In the genomic region with DNA sequence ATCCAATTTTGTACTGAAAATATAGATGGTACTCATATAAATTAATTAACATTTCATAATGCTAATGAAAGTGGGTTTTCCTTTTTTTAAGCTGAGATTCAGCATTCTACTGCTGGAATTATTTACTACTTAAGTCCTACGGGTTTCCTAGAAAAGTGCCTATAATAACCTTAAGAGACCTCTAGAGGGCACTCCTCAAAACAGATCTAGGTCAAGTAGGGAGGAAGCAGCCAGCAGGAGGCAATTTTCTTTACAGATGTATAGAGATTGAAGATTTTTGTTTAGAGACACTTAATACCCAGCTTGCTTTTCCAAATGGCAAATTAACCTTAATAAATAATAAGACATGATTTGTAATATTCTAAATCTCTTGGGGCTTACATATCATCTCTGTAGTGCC, we compare ENCODE assay signal across 10 mouse cellular contexts.
A peak's percentile ranks its signal among the peaks of the same experiment; 100 is the strongest.
DNase-seq lines count a peak whose midpoint lies in the region; ATAC-seq and TF ChIP-seq lines count a peak whose summit lies in the region.
"Had no signal": no experiment of that assay in that cellular context is flagged by ENCODE, and none has a peak within 500 bp of the region (broad histone marks: within the 10 kb centered on the region; RNA-seq: fewer than 3 reads in every experiment).

No protein-coding gene starts in this region.

- no peaks in the 10 kb centered on the region for H3K9me3 ChIP-seq in forebrain, embryonic 15.5 days
- no peaks in the 10 kb centered on the region for H3K9me3 ChIP-seq in forebrain, embryonic 13.5 days (replicated peaks)
- no peaks in the 10 kb centered on the region for H3K9me3 ChIP-seq in lung, postnatal 0 days (ENCODE audit: low read length)
- H3K9me3 ChIP-seq: hindbrain, embryonic 15.5 days; liver, embryonic 15.5 days had no signal

- TF ChIP-seq CTCF in lung, postnatal 0 days (IDR thresholded peaks at IDR 0.05): peak; percentile 54
- peak; percentile 41; the same call in 1 of the 2 replicates for TF ChIP-seq CTCF in brain, embryonic 14.5 days (IDR thresholded peaks at IDR 0.05; ENCODE audit: borderline replicate concordance, extremely low read depth, insufficient read depth, insufficient read length)

- 14% methylated on average over 1 of the region's 1 CpGs for WGBS in forebrain, embryonic 15.5 days
- 19% methylated on average over 1 of the region's 1 CpGs for WGBS in forebrain, embryonic 13.5 days
- WGBS in lung, postnatal 0 days: 17% methylated on average over 1 of the region's 1 CpGs

- no peak overlapping the region for H3K27ac ChIP-seq in forebrain, embryonic 15.5 days (replicated peaks)
- no peak overlapping the region for H3K27ac ChIP-seq in forebrain, embryonic 13.5 days
- H3K27ac ChIP-seq in lung, postnatal 0 days (ENCODE audit: low read length): no peak overlapping the region
- H3K27ac ChIP-seq: hindbrain, embryonic 15.5 days; liver, embryonic 15.5 days had no signal

- H3K36me3 ChIP-seq in forebrain, embryonic 15.5 days: no peaks in the 10 kb centered on the region
- H3K36me3 ChIP-seq in forebrain, embryonic 13.5 days (ENCODE audit: poor library complexity, severe bottlenecking): no peaks in the 10 kb centered on the region
- H3K36me3 ChIP-seq in lung, postnatal 0 days (ENCODE audit: insufficient read depth, low read length): no peaks in the 10 kb centered on the region
- H3K36me3 ChIP-seq: hindbrain, embryonic 15.5 days; liver, embryonic 15.5 days had no signal

- H3K4me3 ChIP-seq in forebrain, embryonic 15.5 days: no peak overlapping the region
- H3K4me3 ChIP-seq in forebrain, embryonic 13.5 days: no peak overlapping the region
- H3K4me3 ChIP-seq in lung, postnatal 0 days (ENCODE audit: low read depth, low read length): no peak overlapping the region
- H3K4me3 ChIP-seq: hindbrain, embryonic 15.5 days; liver, embryonic 15.5 days had no signal

- TF ChIP-seq EP300 in lung, postnatal 0 days (IDR thresholded peaks at IDR 0.05): no peak

- no peaks in the 10 kb centered on the region for H3K4me1 ChIP-seq in forebrain, embryonic 15.5 days
- no peaks in the 10 kb centered on the region for H3K4me1 ChIP-seq in forebrain, embryonic 13.5 days
- no peaks in the 10 kb centered on the region for H3K4me1 ChIP-seq in lung, postnatal 0 days (ENCODE audit: insufficient read depth, low read depth, low read length)
- H3K4me1 ChIP-seq: hindbrain, embryonic 15.5 days; liver, embryonic 15.5 days had no signal

- peak; percentile 53; the same call in 1 of the 2 replicates for ATAC-seq in forebrain, embryonic 15.5 days (replicated peaks)
- ATAC-seq in forebrain, embryonic 13.5 days: no peak
- ATAC-seq in lung, postnatal 0 days: no peak

- no peak for TF ChIP-seq POLR2A in brain, embryonic 14.5 days (IDR thresholded peaks at IDR 0.05; ENCODE audit: borderline replicate concordance, extremely low read depth, insufficient read depth, insufficient read length, poor library complexity, severe bottlenecking)

- no peaks in the 10 kb centered on the region for H3K27me3 ChIP-seq in forebrain, embryonic 15.5 days
- H3K27me3 ChIP-seq in forebrain, embryonic 13.5 days: no peaks in the 10 kb centered on the region
- no peaks in the 10 kb centered on the region for H3K27me3 ChIP-seq in lung, postnatal 0 days (replicated peaks; ENCODE audit: insufficient read depth, low read length)
- H3K27me3 ChIP-seq: hindbrain, embryonic 15.5 days; liver, embryonic 15.5 days had no signal

- DNase-seq in lung, postnatal 0 days (ENCODE audit: low spot score): peak; percentile 65
- DNase-seq in lung, adult 18-20 months: no peak
- DNase-seq in brain, embryonic 14.5 days (ENCODE audit: low read depth): peak; percentile 83
- peak; percentile 11 for DNase-seq in retina, adult 2 months (ENCODE audit: low read depth, low spot score)
- no peak for DNase-seq in spleen, adult 18-20 months
- no peak for DNase-seq in frontal cortex, postnatal 25 days (ENCODE audit: low spot score in 2 of 2)

- no peak overlapping the region for H3K9ac ChIP-seq in forebrain, embryonic 15.5 days (replicated peaks)
- H3K9ac ChIP-seq in forebrain, embryonic 13.5 days: no peak overlapping the region
- no peak overlapping the region for H3K9ac ChIP-seq in lung, postnatal 0 days (replicated peaks; ENCODE audit: low read depth)
- H3K9ac ChIP-seq: hindbrain, embryonic 15.5 days; liver, embryonic 15.5 days had no signal

- H3K4me2 ChIP-seq in forebrain, embryonic 15.5 days (replicated peaks): no peak overlapping the region
- H3K4me2 ChIP-seq in forebrain, embryonic 13.5 days: no peak overlapping the region
- H3K4me2 ChIP-seq in lung, postnatal 0 days (replicated peaks; ENCODE audit: low read depth, low read length): no peak overlapping the region
- H3K4me2 ChIP-seq: hindbrain, embryonic 15.5 days; liver, embryonic 15.5 days had no signal

Comparison
In these comparisons a context has a peak if more than half of its experiments do, and no peak if none do; other contexts are left out.
1. DNase-seq: peak in lung, postnatal 0 days (single experiment), brain, embryonic 14.5 days (single experiment) and retina, adult 2 months (single experiment); none in lung, adult 18-20 months (0 of 2), spleen, adult 18-20 months (0 of 2) and frontal cortex, postnatal 25 days (0 of 2).